Mouse (Mus musculus): Measurements from ENCODE around the gene Gp9. TPM values are rescaled to one million over a fixed set of nuclear protein-coding genes. Genes with fewer than 3 reads are reported as not detected.
"Not testable (repeated sequence)": the region's sequence is repeated elsewhere in the genome, so short reads cannot be mapped to it uniquely, and the experiment has no call there.

Gp9 gene
- polyA plus RNA-seq, 1 experiment from 2014 or later, result 0.46 TPM

- no peak for ATAC-seq (replicated peaks)
- Histone ChIP-seq H3K27ac (replicated peaks) (no peak overlapping the region), H3K4me1 (no peaks in the 10 kb centered on the region), H3K9ac (replicated peaks) (no peak overlapping the region), H3K27me3 (no peaks in the 10 kb centered on the region), H3K36me3 (no peaks in the 10 kb centered on the region), H3K4me2 (replicated peaks) (no peak overlapping the region), H3K9me3 (no peaks in the 10 kb centered on the region), H3K4me3 (no peak overlapping the region)
- WGBS, result 91% methylated on average over 4 of the region's 4 CpGs
Measured at GRCm38 (mm10) chr6:87755196-87755595, 22.7 kb upstream of the Gp9 start.

- Histone ChIP-seq H3K4me3 (no peak overlapping the region), H3K4me1 (no peaks in the 10 kb centered on the region), H3K9me3 (no peaks in the 10 kb centered on the region), H3K36me3 (no peaks in the 10 kb centered on the region), H3K4me2 (replicated peaks) (no peak overlapping the region), H3K27ac (replicated peaks) (no peak overlapping the region), H3K27me3 (no peaks in the 10 kb centered on the region), H3K9ac (replicated peaks) (no peak overlapping the region)
- WGBS, result 88% methylated on average over 8 of the region's 8 CpGs
- ATAC-seq (replicated peaks), result no peak
Measured at GRCm38 (mm10) chr6:87756896-87757295, 21.0 kb upstream of the Gp9 start.

- H3K27me3 ChIP-seq, result no peaks in the 10 kb centered on the region
- no peak overlapping the region for H3K4me3 ChIP-seq
- H3K36me3 ChIP-seq, result no peaks in the 10 kb centered on the region
- no peaks in the 10 kb centered on the region for H3K4me1 ChIP-seq
- no peak overlapping the region for H3K27ac ChIP-seq (replicated peaks)
- H3K4me2 ChIP-seq (replicated peaks), result no peak overlapping the region
- ATAC-seq (replicated peaks), result no peak
- 67% methylated on average over 3 of the region's 3 CpGs for WGBS
- no peak overlapping the region for H3K9ac ChIP-seq (replicated peaks)
- H3K9me3 ChIP-seq, result no peaks in the 10 kb centered on the region
Measured at GRCm38 (mm10) chr6:87759404-87759803, 18.5 kb upstream of the Gp9 start.

GRCm38 (mm10) chr6:87759850-87760249 is 18.0 kb upstream of the Gp9 start:
- Histone ChIP-seq H3K27ac (replicated peaks) (no peak overlapping the region), H3K9me3 (no peaks in the 10 kb centered on the region), H3K4me3 (no peak overlapping the region), H3K27me3 (no peaks in the 10 kb centered on the region), H3K36me3 (no peaks in the 10 kb centered on the region), H3K4me1 (no peaks in the 10 kb centered on the region), H3K9ac (replicated peaks) (no peak overlapping the region), H3K4me2 (replicated peaks) (no peak overlapping the region)
- WGBS, result 84% methylated on average over 3 of the region's 3 CpGs
- no peak for ATAC-seq (replicated peaks)

GRCm38 (mm10) chr6:87762161-87762560 is 15.7 kb upstream of the Gp9 start:
- no peak overlapping the region for H3K27ac ChIP-seq (replicated peaks)
- H3K4me2 ChIP-seq (replicated peaks), result no peak overlapping the region
- H3K9ac ChIP-seq (replicated peaks), result no peak overlapping the region
- H3K27me3 ChIP-seq, result no peaks in the 10 kb centered on the region
- no peak overlapping the region for H3K4me3 ChIP-seq
- H3K36me3 ChIP-seq, result no peaks in the 10 kb centered on the region
- WGBS, result 94% methylated on average over 5 of the region's 5 CpGs
- H3K4me1 ChIP-seq, result no peaks in the 10 kb centered on the region
- no peak for ATAC-seq (replicated peaks)
- no peaks in the 10 kb centered on the region for H3K9me3 ChIP-seq

- Histone ChIP-seq H3K4me2 (replicated peaks) (no peak overlapping the region), H3K4me3 (no peak overlapping the region), H3K36me3 (no peaks in the 10 kb centered on the region), H3K4me1 (no peaks in the 10 kb centered on the region), H3K27me3 (no peaks in the 10 kb centered on the region), H3K27ac (replicated peaks) (no peak overlapping the region), H3K9ac (replicated peaks) (no peak overlapping the region), H3K9me3 (no peaks in the 10 kb centered on the region)
- WGBS, result 69% methylated on average over 4 of the region's 4 CpGs
- no peak for ATAC-seq (replicated peaks)
Measured at GRCm38 (mm10) chr6:87763376-87764280, 14.2 kb upstream of the Gp9 start.

GRCm38 (mm10) chr6:87764296-87764695 is 13.6 kb upstream of the Gp9 start:
- not testable (repeated sequence) for ATAC-seq (replicated peaks); H3K36me3 ChIP-seq; H3K4me3 ChIP-seq; H3K9ac ChIP-seq (replicated peaks); H3K27ac ChIP-seq (replicated peaks); H3K4me1 ChIP-seq; H3K4me2 ChIP-seq (replicated peaks); H3K9me3 ChIP-seq; H3K27me3 ChIP-seq
- 91% methylated on average over 2 of the region's 2 CpGs for WGBS

GRCm38 (mm10) chr6:87770626-87771025 is 7.2 kb upstream of the Gp9 start:
- H3K36me3 ChIP-seq, result no peaks in the 10 kb centered on the region
- H3K27ac ChIP-seq (replicated peaks), result no peak overlapping the region
- no peak for ATAC-seq (replicated peaks)
- H3K9me3 ChIP-seq, result no peaks in the 10 kb centered on the region
- H3K27me3 ChIP-seq, result no peaks in the 10 kb centered on the region
- no peak overlapping the region for H3K4me2 ChIP-seq (replicated peaks)
- no peaks in the 10 kb centered on the region for H3K4me1 ChIP-seq
- WGBS, result 66% methylated on average over 8 of the region's 8 CpGs
- no peak overlapping the region for H3K4me3 ChIP-seq
- H3K9ac ChIP-seq (replicated peaks), result no peak overlapping the region

GRCm38 (mm10) chr6:87774466-87774865 is 3.4 kb upstream of the Gp9 start:
- ATAC-seq (replicated peaks), result no peak
- no peak overlapping the region for H3K4me3 ChIP-seq
- WGBS, result 45% methylated on average over 1 of the region's 1 CpGs

GRCm38 (mm10) chr6:87774909-87775308 is 3.0 kb upstream of the Gp9 start:
- no peak for ATAC-seq (replicated peaks)
- Histone ChIP-seq H3K4me1 (no peaks in the 10 kb centered on the region), H3K4me2 (replicated peaks) (no peak overlapping the region), H3K4me3 (no peak overlapping the region), H3K27me3 (no peaks in the 10 kb centered on the region), H3K9ac (replicated peaks) (no peak overlapping the region), H3K27ac (replicated peaks) (no peak overlapping the region), H3K36me3 (no peaks in the 10 kb centered on the region), H3K9me3 (no peaks in the 10 kb centered on the region)
- WGBS, result 87% methylated on average over 9 of the region's 9 CpGs

More at GRCm38 (mm10) chr6:87774466-87774865, 3.4 kb upstream of the Gp9 start:
- Histone ChIP-seq H3K27ac (replicated peaks) (no peak overlapping the region), H3K9me3 (no peaks in the 10 kb centered on the region), H3K9ac (replicated peaks) (no peak overlapping the region), H3K36me3 (no peaks in the 10 kb centered on the region), H3K4me1 (no peaks in the 10 kb centered on the region), H3K4me2 (replicated peaks) (no peak overlapping the region), H3K27me3 (no peaks in the 10 kb centered on the region)

GRCm38 (mm10) chr6:87775588-87776245 is 2.2 kb upstream of the Gp9 start:
- H3K36me3 ChIP-seq, result no peaks in the 10 kb centered on the region
- no peak overlapping the region for H3K27ac ChIP-seq (replicated peaks)
- no peak overlapping the region for H3K4me3 ChIP-seq
- no peaks in the 10 kb centered on the region for H3K27me3 ChIP-seq
- 84% methylated on average over 3 of the region's 3 CpGs for WGBS
- no peak for ATAC-seq (replicated peaks)
- H3K9ac ChIP-seq (replicated peaks), result no peak overlapping the region
- H3K9me3 ChIP-seq, result no peaks in the 10 kb centered on the region
- H3K4me2 ChIP-seq (replicated peaks), result no peak overlapping the region
- no peaks in the 10 kb centered on the region for H3K4me1 ChIP-seq

GRCm38 (mm10) chr6:87776663-87777062 is 1.2 kb upstream of the Gp9 start:
- Histone ChIP-seq H3K27ac (replicated peaks) (no peak overlapping the region), H3K4me2 (replicated peaks) (no peak overlapping the region), H3K27me3 (no peaks in the 10 kb centered on the region), H3K4me1 (no peaks in the 10 kb centered on the region), H3K9ac (replicated peaks) (no peak overlapping the region), H3K4me3 (no peak overlapping the region), H3K9me3 (no peaks in the 10 kb centered on the region), H3K36me3 (no peaks in the 10 kb centered on the region)
- WGBS, result 100% methylated on average over 1 of the region's 1 CpGs
- no peak for ATAC-seq (replicated peaks)
